Mouse (Mus musculus): Measurements from ENCODE around the gene Susd1. TPM values are rescaled to one million over a fixed set of nuclear protein-coding genes. Genes with fewer than 3 reads are reported as not detected.
A peak's percentile ranks its signal among the peaks of the same experiment; 100 is the strongest.

Gene Susd1
- polyA plus RNA-seq, 1 experiment from 2014 or later = 8.1 TPM

DNA sequence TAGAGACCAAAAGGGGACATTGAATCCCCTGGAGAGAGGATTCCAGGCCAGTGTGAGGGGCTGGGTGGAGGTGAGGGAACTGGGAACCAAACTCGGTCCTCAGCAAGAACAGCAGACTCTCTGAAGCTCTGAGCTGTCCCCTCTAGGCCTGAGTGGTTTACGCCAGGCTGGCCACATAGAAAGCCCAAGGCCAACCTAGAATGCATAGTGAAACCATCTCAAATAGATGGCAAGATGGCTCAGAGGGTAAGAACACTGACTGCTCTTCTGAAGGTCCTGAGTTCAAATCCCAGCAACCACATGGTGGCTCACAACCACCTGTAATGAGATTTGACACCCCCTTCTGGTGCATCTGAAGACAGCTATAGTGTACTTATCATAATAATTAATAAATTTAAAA, 88.1 kb downstream of the Susd1 start:
- no peak for DNase-seq (ENCODE audit: low spot score)
- Histone ChIP-seq H3K4me3 (no peak overlapping the region), H3K4me1 (peaks cover 9% of the 10 kb centered on the region; the same call in 1 of the 2 replicates), H3K9me3 (no peaks in the 10 kb centered on the region), H3K27ac (no peak overlapping the region), H3K36me3 (no peaks in the 10 kb centered on the region), H3K27me3 (ENCODE audit: insufficient read depth, poor library complexity, severe bottlenecking) (no peaks in the 10 kb centered on the region)
- 89% methylated on average over 2 of the region's 2 CpGs for WGBS

GRCm38 (mm10) chr4:59349425-59350185, 88.8 kb downstream of the Susd1 start:
- no peaks in the 10 kb centered on the region for H3K9me3 ChIP-seq
- H3K4me1 ChIP-seq = peaks cover 9% of the 10 kb centered on the region; the same call in 1 of the 2 replicates
- WGBS = 46% methylated on average over 7 of the region's 7 CpGs
- no peak overlapping the region for H3K27ac ChIP-seq
- no peak overlapping the region for H3K4me3 ChIP-seq
- no peak for DNase-seq (ENCODE audit: low spot score)
- H3K27me3 ChIP-seq (ENCODE audit: insufficient read depth, poor library complexity, severe bottlenecking) = no peaks in the 10 kb centered on the region
- no peaks in the 10 kb centered on the region for H3K36me3 ChIP-seq

GRCm38 (mm10) chr4:59340714-59341113, 97.7 kb downstream of the Susd1 start:
- no peak overlapping the region for H3K27ac ChIP-seq
- H3K9me3 ChIP-seq = no peaks in the 10 kb centered on the region
- no peak overlapping the region for H3K4me3 ChIP-seq
- H3K27me3 ChIP-seq (ENCODE audit: insufficient read depth, poor library complexity, severe bottlenecking) = no peaks in the 10 kb centered on the region
- 1% methylated on average over 3 of the region's 3 CpGs for WGBS
- H3K4me1 ChIP-seq = peaks cover 16% of the 10 kb centered on the region
- DNase-seq (ENCODE audit: low spot score) = peak; percentile 86
- no peaks in the 10 kb centered on the region for H3K36me3 ChIP-seq

DNA sequence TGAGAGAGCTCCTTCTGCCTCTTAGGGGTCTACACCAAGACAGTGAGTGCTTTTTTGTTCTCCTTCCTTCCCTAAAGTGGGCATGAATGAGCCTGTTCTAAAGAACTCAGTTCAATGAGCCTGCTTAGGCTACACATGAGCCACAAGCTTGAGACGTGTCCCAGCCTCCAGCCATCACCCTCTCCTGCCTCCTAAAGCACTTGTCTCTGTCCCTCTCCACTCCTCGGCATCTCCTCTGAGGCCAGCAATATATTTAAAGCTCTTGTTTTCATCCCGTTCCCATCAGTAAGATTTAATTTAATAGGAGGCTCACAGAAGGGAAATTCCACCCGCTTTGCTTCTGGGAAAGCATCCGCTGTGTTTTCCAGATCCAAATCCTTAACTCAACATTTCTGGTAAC, 98.4 kb downstream of the Susd1 start:
- Histone ChIP-seq H3K27ac (no peak overlapping the region), H3K9me3 (no peaks in the 10 kb centered on the region), H3K36me3 (no peaks in the 10 kb centered on the region), H3K4me3 (no peak overlapping the region), H3K4me1 (peaks cover 19% of the 10 kb centered on the region), H3K27me3 (ENCODE audit: insufficient read depth, poor library complexity, severe bottlenecking) (no peaks in the 10 kb centered on the region)
- no peak for DNase-seq (ENCODE audit: low spot score)
- WGBS = 79% methylated on average over 5 of the region's 5 CpGs

DNA sequence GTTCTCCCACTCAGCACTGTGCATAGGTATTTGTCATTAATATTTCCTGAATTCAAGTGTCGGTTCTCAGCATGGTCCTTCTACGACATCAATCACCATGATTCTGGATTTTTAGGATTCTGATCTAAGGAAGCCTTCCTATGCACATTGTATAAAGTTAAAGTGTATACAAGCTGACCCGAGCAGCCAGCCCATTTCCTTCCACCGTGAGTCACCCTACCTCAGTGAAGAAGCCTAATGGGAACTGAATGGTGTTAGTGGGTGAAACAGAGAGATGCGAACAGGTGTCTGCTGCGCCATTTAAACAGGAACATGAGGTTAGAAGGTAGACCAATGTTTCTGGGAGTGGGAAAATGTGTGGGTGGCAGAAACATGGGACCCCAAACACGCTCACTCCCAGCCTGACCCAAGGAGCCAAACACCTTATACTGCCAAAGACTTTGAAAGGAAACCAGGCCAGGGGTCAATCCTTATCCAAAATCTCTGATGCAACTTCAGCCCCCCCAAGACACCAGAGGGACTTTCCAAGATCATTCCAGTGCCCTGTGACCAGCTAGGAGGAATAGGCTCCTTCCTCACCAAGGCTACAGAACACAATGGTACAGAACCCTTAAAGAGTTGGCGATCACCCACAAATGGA, 99.4 kb downstream of the Susd1 start:
- no peak for DNase-seq (ENCODE audit: low spot score)
- Histone ChIP-seq H3K36me3 (no peaks in the 10 kb centered on the region), H3K4me1 (peaks cover 19% of the 10 kb centered on the region), H3K27me3 (ENCODE audit: insufficient read depth, poor library complexity, severe bottlenecking) (no peaks in the 10 kb centered on the region), H3K27ac (no peak overlapping the region), H3K9me3 (no peaks in the 10 kb centered on the region), H3K4me3 (no peak overlapping the region)
- WGBS = 85% methylated on average over 8 of the region's 8 CpGs

DNA sequence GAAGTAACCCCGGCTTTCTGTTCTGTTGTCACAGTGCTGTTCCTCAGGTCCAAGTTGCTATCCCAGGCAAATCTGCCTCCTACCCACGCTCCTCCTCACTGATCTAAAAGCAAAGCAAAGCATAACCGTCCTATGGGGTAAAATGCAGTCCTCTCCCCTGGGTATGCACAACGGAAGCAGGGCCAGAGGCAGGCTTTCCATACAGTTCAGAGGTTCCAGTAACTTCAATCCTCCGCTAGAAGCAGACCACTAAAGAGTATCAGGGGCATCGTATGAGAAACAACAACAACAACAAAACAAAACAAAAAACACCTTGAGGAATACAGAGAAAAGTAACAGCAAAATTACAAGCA, 100.9 kb downstream of the Susd1 start:
- no peak for DNase-seq (ENCODE audit: low spot score)
- Histone ChIP-seq H3K4me1 (peaks cover 19% of the 10 kb centered on the region), H3K27me3 (ENCODE audit: insufficient read depth, poor library complexity, severe bottlenecking) (no peaks in the 10 kb centered on the region), H3K27ac (0 out of 2 replicates have a peak overlapping the region, but pooled peaks have one; percentile 24), H3K9me3 (no peaks in the 10 kb centered on the region), H3K4me3 (no peak overlapping the region), H3K36me3 (no peaks in the 10 kb centered on the region)
- WGBS = 88% methylated on average over 6 of the region's 6 CpGs

DNA sequence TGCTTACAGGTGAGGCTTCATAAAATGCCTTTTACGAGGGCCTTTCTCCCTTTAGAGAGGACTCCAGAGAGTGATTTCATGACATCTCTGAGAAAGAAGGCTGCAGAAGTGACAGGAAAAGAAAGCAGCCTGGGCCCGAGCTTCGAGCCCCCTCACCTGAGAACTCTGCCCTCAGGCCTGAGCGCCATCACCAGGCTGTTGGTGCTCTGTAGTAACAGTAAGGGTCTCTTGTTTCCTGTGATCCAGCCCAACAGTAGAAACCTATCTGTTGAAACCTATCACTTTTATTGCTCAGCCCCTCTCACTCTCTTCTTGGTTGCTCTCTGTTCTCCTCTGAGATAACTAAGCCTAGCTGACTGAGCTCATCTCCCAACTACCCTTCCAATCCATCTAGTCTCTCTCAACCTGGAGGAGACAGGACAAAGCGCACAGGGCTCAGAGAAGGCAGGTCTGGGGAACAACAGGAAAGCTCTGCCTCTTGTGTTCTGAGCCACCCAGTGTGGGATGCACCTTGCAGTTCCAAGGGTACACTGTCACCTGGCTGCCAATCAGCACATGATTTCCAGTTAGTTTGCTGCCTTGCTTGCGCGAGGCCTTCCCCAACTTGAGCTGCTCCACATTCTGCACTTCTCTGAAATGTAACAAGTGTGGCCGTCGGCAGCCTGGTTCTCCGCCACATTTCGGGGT, 101.4 kb downstream of the Susd1 start:
- no peak for DNase-seq (ENCODE audit: low spot score)
- no peaks in the 10 kb centered on the region for H3K9me3 ChIP-seq
- H3K4me1 ChIP-seq = peaks cover 19% of the 10 kb centered on the region
- H3K36me3 ChIP-seq = no peaks in the 10 kb centered on the region
- H3K27ac ChIP-seq = peak overlapping the region; percentile 56
- WGBS = 90% methylated on average over 11 of the region's 11 CpGs
- no peaks in the 10 kb centered on the region for H3K27me3 ChIP-seq (ENCODE audit: insufficient read depth, poor library complexity, severe bottlenecking)
- no peak overlapping the region for H3K4me3 ChIP-seq

DNA sequence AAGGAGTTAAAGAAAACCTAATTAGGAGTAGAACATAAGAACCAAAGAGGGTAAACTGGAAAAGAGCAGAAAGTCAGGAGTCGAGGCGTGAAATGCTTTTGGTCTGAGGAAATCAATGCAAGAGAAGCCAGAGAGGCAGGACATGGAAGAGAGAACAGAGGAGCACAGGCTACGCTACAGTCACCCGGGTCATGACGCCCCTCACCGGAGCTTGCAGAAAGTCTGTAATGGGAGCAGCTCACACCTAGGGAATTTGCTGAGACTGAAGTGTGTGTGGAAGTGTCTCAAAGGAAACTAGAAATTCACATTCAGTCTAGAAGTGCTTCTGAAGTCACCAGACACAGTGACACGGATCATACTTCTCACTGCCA, 102.0 kb downstream of the Susd1 start:
- Histone ChIP-seq H3K36me3 (no peaks in the 10 kb centered on the region), H3K9me3 (no peaks in the 10 kb centered on the region), H3K27ac (peak overlapping the region; percentile 56; the same call in 1 of the 2 replicates), H3K27me3 (ENCODE audit: insufficient read depth, poor library complexity, severe bottlenecking) (no peaks in the 10 kb centered on the region), H3K4me3 (no peak overlapping the region), H3K4me1 (peaks cover 22% of the 10 kb centered on the region)
- DNase-seq (ENCODE audit: low spot score) = no peak
- WGBS = 77% methylated on average over 7 of the region's 7 CpGs

DNA sequence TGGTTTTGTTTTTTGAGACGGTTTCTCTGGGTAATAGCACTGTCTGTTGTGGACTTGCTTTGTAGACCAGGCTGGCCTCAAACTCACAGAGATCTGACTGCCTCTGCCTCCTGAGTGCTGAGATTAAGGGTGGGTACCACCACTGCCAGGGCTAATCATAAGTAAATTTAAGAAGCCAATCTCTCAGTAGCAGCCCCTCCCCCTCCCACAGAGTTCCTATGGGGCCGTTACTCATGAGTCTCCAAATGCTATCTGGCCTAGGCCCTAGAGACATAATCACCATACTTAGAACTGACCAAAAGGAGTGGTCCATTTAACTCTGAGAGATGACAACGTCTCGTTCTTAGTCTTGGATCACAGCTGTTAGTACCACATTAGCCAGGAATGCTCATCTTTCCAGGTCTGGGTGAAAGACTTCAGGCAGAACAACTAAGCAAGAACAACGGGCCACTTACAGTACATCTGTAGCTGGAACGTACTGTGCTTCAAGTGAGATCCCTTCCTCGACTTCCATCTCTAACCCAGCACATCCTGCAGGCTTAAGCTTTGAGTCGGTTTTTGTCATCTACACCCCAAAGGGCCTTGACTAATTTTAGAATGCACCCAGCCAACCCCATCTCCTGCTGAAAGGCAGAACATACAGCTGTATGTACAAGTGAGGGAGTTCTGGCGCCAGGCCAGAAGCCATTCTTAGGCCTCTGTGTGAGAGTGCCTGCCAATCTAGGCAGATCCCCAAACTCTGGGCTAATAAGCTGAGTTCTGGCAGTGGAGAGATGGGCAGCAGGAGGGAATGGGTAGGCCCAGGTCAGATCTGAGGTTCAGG, 102.6 kb downstream of the Susd1 start:
- WGBS = 69% methylated on average over 9 of the region's 9 CpGs
- DNase-seq (ENCODE audit: low spot score) = no peak
- Histone ChIP-seq H3K4me1 (peaks cover 26% of the 10 kb centered on the region), H3K36me3 (no peaks in the 10 kb centered on the region), H3K4me3 (no peak overlapping the region), H3K27ac (peak overlapping the region; percentile 56; the same call in 1 of the 2 replicates), H3K9me3 (no peaks in the 10 kb centered on the region), H3K27me3 (ENCODE audit: insufficient read depth, poor library complexity, severe bottlenecking) (no peaks in the 10 kb centered on the region)

DNA sequence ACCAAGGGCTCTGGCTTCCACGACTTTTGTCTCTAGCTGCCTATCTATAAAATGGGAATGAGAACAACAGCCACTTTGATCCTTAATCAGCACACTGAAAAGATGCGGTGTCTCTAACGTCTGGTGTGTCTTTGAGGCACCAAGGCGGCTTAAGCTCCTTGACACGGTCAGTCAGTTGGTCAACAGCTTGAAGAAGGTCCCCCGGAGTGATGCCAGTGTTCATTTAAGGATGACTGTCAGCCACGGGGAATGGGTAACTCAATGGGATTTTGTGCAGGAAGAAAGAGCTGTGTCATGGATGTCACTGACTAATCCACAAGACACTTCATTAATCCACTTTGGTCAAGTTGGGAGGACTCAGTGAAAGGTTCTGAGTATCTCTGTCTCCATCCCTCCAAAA, 103.3 kb downstream of the Susd1 start:
- Histone ChIP-seq H3K4me3 (no peak overlapping the region), H3K27me3 (ENCODE audit: insufficient read depth, poor library complexity, severe bottlenecking) (no peaks in the 10 kb centered on the region), H3K4me1 (peaks cover 26% of the 10 kb centered on the region), H3K27ac (no peak overlapping the region), H3K36me3 (no peaks in the 10 kb centered on the region), H3K9me3 (no peaks in the 10 kb centered on the region)
- 87% methylated on average over 7 of the region's 7 CpGs for WGBS
- DNase-seq (ENCODE audit: low spot score) = no peak

DNA sequence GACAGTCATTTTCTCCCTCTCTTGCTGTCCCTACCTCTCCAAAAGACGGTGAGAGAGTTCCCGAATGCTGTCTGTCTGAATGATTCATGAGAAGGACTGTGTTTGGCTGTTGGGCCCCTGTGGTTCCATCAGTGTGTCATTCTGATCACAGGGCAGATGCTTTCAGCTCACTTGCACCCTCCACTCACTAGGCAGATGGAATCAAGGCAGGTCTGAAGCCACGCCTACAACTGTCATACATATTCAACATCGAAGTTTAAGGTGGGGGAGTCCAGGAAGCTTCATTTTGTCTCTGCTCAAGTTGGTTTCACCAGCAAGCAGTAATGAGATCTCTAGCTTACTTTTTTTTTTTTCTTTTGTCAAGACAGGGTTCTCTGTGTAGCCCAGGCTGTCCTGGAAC, 104.2 kb downstream of the Susd1 start:
- peaks cover 32% of the 10 kb centered on the region for H3K4me1 ChIP-seq
- no peaks in the 10 kb centered on the region for H3K36me3 ChIP-seq
- DNase-seq (ENCODE audit: low spot score) = no peak
- no peaks in the 10 kb centered on the region for H3K9me3 ChIP-seq
- WGBS = 90% methylated on average over 4 of the region's 4 CpGs
- no peaks in the 10 kb centered on the region for H3K27me3 ChIP-seq (ENCODE audit: insufficient read depth, poor library complexity, severe bottlenecking)
- no peak overlapping the region for H3K27ac ChIP-seq
- no peak overlapping the region for H3K4me3 ChIP-seq

DNA sequence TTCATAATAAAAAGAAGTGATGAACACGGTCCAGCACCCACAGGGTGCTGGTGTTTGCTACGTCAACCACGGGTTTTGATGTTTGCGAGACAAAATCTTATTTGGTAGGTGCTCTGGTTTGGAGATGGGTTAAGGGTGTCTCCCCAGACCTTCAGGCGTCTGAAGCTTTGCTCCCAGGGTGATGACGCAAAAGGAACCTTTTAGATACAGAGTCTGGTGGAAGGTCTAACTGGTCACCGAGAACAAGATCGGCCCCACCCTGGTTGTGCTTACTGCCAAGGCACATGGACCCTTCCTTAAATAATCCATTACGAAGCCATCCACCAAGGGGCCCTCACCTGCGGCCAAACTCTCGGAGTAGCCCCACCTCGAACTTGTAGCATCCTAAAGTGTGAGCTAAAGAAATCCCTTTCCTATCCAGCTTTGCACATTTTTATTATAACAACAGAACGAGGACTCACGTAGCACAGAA, 105.0 kb downstream of the Susd1 start:
- no peak overlapping the region for H3K27ac ChIP-seq
- no peak overlapping the region for H3K4me3 ChIP-seq
- whole genome bisulfite sequencing = 93% methylated on average over 14 of the region's 14 CpGs
- DNase-seq (ENCODE audit: low spot score) = no peak
- no peaks in the 10 kb centered on the region for H3K9me3 ChIP-seq
- H3K27me3 ChIP-seq (ENCODE audit: insufficient read depth, poor library complexity, severe bottlenecking) = no peaks in the 10 kb centered on the region
- peaks cover 32% of the 10 kb centered on the region for H3K4me1 ChIP-seq
- H3K36me3 ChIP-seq = no peaks in the 10 kb centered on the region
